In genomic region chr6:146732232-146732631, GRCm38 (mm10) we compare ENCODE assay signal across 15 mouse cellular contexts. TPM values are rescaled to one million over a fixed set of nuclear protein-coding genes. Genes with fewer than 3 reads are reported as not detected.
A peak's percentile ranks its signal among the peaks of the same experiment; 100 is the strongest.
DNase-seq lines count a peak whose midpoint lies in the region; ATAC-seq lines count a peak whose summit lies in the region.
"Had no signal": no experiment of that assay in that cellular context is flagged by ENCODE, and none has a peak within 500 bp of the region (broad histone marks: within the 10 kb centered on the region; RNA-seq: fewer than 3 reads in every experiment).

No protein-coding gene starts in this region.

- no peak for DNase-seq in heart, postnatal 14 days
- DNase-seq in splenic B cell, adult 2 months (ENCODE audit: low read depth, low spot score) = peak; percentile 15
- no peak for DNase-seq in forebrain, embryonic 11.5 days (ENCODE audit: low spot score)
- DNase-seq: adrenal gland, adult 8-10 months; liver, postnatal 0 days; lung, postnatal 14 days; right cerebral cortex, adult 18-20 months; thymus, adult 18-20 months; thymus, postnatal 4 days had no signal

- H3K4me2 ChIP-seq in heart, embryonic 15.5 days = no peak overlapping the region
- H3K4me2 ChIP-seq in intestine, embryonic 15.5 days (replicated peaks) = no peak overlapping the region
- H3K4me2 ChIP-seq in forebrain, embryonic 11.5 days (ENCODE audit: low read depth, low read length, severe bottlenecking) = no peak overlapping the region

- H3K27ac ChIP-seq in heart, embryonic 15.5 days = peak overlapping the region; percentile 58
- H3K27ac ChIP-seq in intestine, embryonic 15.5 days = no peak overlapping the region
- no peak overlapping the region for H3K27ac ChIP-seq in forebrain, embryonic 11.5 days (ENCODE audit: low read depth, low read length)
- H3K27ac ChIP-seq: hindbrain, embryonic 10.5 days; limb, embryonic 10.5 days had no signal

- WGBS in heart, embryonic 15.5 days = 46% methylated on average over 3 of the region's 3 CpGs
- 47% methylated on average over 3 of the region's 3 CpGs for WGBS in intestine, embryonic 15.5 days
- 77% methylated on average over 3 of the region's 3 CpGs for WGBS in forebrain, embryonic 11.5 days

- no peaks in the 10 kb centered on the region for H3K9me3 ChIP-seq in heart, embryonic 15.5 days (replicated peaks)
- no peaks in the 10 kb centered on the region for H3K9me3 ChIP-seq in intestine, embryonic 15.5 days
- H3K9me3 ChIP-seq in forebrain, embryonic 11.5 days (ENCODE audit: control insufficient read depth, low read length) = no peaks in the 10 kb centered on the region
- H3K9me3 ChIP-seq: hindbrain, embryonic 10.5 days; limb, embryonic 10.5 days had no signal

- no peaks in the 10 kb centered on the region for H3K27me3 ChIP-seq in heart, embryonic 15.5 days
- no peaks in the 10 kb centered on the region for H3K27me3 ChIP-seq in intestine, embryonic 15.5 days (replicated peaks)
- no peaks in the 10 kb centered on the region for H3K27me3 ChIP-seq in splenic B cell, adult 2 months (ENCODE audit: control insufficient read depth, insufficient read depth, low read length, poor library complexity, severe bottlenecking)
- H3K27me3 ChIP-seq in forebrain, embryonic 11.5 days (ENCODE audit: control insufficient read depth, insufficient read depth, low read length) = no peaks in the 10 kb centered on the region

- H3K36me3 ChIP-seq in heart, embryonic 15.5 days = no peaks in the 10 kb centered on the region
- H3K36me3 ChIP-seq in intestine, embryonic 15.5 days = no peaks in the 10 kb centered on the region
- no peaks in the 10 kb centered on the region for H3K36me3 ChIP-seq in splenic B cell, adult 2 months (ENCODE audit: control insufficient read depth, insufficient read depth, low read length, poor library complexity, severe bottlenecking)
- H3K36me3 ChIP-seq in forebrain, embryonic 11.5 days (ENCODE audit: control insufficient read depth, insufficient read depth, low read length) = no peaks in the 10 kb centered on the region
- H3K36me3 ChIP-seq: hindbrain, embryonic 10.5 days; limb, embryonic 10.5 days had no signal

- peaks cover 46% of the 10 kb centered on the region for H3K4me1 ChIP-seq in heart, embryonic 15.5 days (replicated peaks)
- peaks cover 11% of the 10 kb centered on the region for H3K4me1 ChIP-seq in intestine, embryonic 15.5 days (replicated peaks)
- H3K4me1 ChIP-seq in forebrain, embryonic 11.5 days (replicated peaks; ENCODE audit: control insufficient read depth, insufficient read depth, low read length) = no peaks in the 10 kb centered on the region

- no peak for ATAC-seq in heart, embryonic 15.5 days (replicated peaks; ENCODE audit: insufficient number of reproducible peaks, insufficient read depth, low FRiP score, low read depth)
- ATAC-seq in CD4-positive, CD25-positive, alpha-beta regulatory T cell, adult 4 months = peak; percentile 27
- ATAC-seq in intestine, embryonic 15.5 days = 0 out of 2 replicates have a peak, but pooled peaks have one; percentile 5
- no peak for ATAC-seq in cerebellum, adult (ENCODE audit: insufficient number of reproducible peaks, low FRiP score, low TSS enrichment)
- no peak for ATAC-seq in forebrain, embryonic 11.5 days (replicated peaks; ENCODE audit: low FRiP score)

- no peak overlapping the region for H3K9ac ChIP-seq in heart, embryonic 15.5 days
- H3K9ac ChIP-seq in intestine, embryonic 15.5 days = no peak overlapping the region
- H3K9ac ChIP-seq in forebrain, embryonic 11.5 days (ENCODE audit: low read length) = no peak overlapping the region
- H3K9ac ChIP-seq: liver, postnatal 0 days had no signal

- no peak overlapping the region for H3K4me3 ChIP-seq in heart, embryonic 15.5 days
- H3K4me3 ChIP-seq in intestine, embryonic 15.5 days (replicated peaks) = no peak overlapping the region
- no peak overlapping the region for H3K4me3 ChIP-seq in forebrain, embryonic 11.5 days (ENCODE audit: low read depth, low read length)
- H3K4me3 ChIP-seq: hindbrain, embryonic 10.5 days; limb, embryonic 10.5 days had no signal

- intact Hi-C loops in heart, postnatal 14 days (cut with DNase I) = no loop called here

RNA-seq across cellular contexts. Expression of gene Stk38l, which starts 7.4 kb away (rescaled TPM):
- polyA plus RNA-seq in heart, embryonic 15.5 days (2015; fragmentation: Nextera tagmentation; extraction: Ambion mirVana) = 28.5 and 32.0 TPM in 2 replicates
- 10 to 100 TPM; 14.9 to 15.8 TPM for total RNA-seq in heart, postnatal 14 days (2021)
- polyA plus RNA-seq in CD4-positive, CD25-positive, alpha-beta regulatory T cell, adult 4 months (2017; shearing (Covaris generic)) = 10 to 100 TPM; 18.7 to 19.9 TPM
- 18.0 and 18.8 TPM in 2 replicates for polyA plus RNA-seq in intestine, embryonic 15.5 days (2015; fragmentation: Nextera tagmentation; extraction: Ambion mirVana)
- polyA plus RNA-seq in forebrain, embryonic 11.5 days (2014; fragmentation: Nextera tagmentation; extraction: Ambion mirVana) = 17.7 and 19.0 TPM in 2 replicates

Comparison
In these comparisons a context has a peak if more than half of its experiments do, and no peak if none do; other contexts are left out.
1. ATAC-seq: peak in CD4-positive, CD25-positive, alpha-beta regulatory T cell, adult 4 months (single experiment) and intestine, embryonic 15.5 days (single experiment); none in heart, embryonic 15.5 days (single experiment), cerebellum, adult (single experiment) and forebrain, embryonic 11.5 days (single experiment).